Mouse (Mus musculus): ENCODE results near the gene Tmem140. TPM values are rescaled to one million over a fixed set of nuclear protein-coding genes. Genes with fewer than 3 reads are reported as not detected.

Tmem140 gene
- polyA plus RNA-seq, 1 experiment from 2014 or later = 1.3 TPM

DNA sequence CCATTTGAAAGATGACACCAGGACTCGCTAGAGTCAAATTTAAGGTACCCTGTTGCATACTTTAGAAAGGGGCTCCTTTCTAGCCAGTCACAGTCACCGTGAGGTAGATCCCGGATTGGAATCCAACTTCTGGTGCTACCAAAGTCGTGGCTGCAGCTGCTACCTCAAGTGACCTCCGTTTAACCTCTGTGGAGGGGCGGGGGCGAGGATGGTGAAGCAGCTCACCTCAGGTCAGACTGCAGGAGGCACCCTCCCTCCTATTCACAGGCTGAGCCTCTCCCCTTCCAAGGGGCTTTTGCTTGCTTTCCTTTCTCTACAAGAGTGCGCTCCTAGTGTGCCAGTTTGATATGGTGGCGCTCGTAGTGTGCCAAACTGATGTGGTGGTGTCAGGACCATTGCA lies 57.0 kb downstream of the Tmem140 start, which contains the start of gene Stra8:
Gene Stra8 (plus strand): TSS at position 208 of the 400 bp plus-strand sequence.
- 54% methylated on average over 10 of the region's 10 CpGs for WGBS
- no peak for ATAC-seq (replicated peaks)
- H3K9ac ChIP-seq (replicated peaks) = no peak within 1 kb of the TSS
- no peaks in the 10 kb centered on the region for H3K4me1 ChIP-seq
- H3K9me3 ChIP-seq = no peaks in the 10 kb centered on the region
- no peaks in the 10 kb centered on the region for H3K27me3 ChIP-seq
- H3K36me3 ChIP-seq = no peaks in the 10 kb centered on the region
- H3K27ac ChIP-seq (replicated peaks) = no peak within 1 kb of the TSS
- H3K4me2 ChIP-seq (replicated peaks) = no peak within 1 kb of the TSS
- no peak within 1 kb of the TSS for H3K4me3 ChIP-seq

DNA sequence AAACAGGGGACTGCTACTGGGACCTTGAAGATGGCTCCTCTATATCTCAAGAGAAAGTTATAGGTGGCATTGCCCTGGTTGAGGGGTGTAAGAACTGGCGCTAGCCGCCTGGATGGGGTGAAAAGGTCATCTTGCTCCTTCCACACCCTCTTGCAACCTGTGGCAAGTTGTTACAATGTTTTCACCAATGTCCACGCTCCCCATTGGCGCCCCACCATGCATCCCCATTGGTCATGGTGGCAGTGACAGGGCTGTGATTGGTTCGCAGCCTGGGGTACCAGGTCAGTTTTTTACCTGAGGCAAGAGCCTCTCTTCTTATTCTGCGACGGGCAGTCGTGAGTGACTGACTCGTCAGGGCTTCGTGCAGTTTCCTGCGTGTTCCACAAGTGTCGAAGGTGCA lies 57.7 kb downstream of the Tmem140 start:
- H3K27ac ChIP-seq (replicated peaks) = no peak overlapping the region
- H3K27me3 ChIP-seq = no peaks in the 10 kb centered on the region
- no peaks in the 10 kb centered on the region for H3K9me3 ChIP-seq
- H3K4me1 ChIP-seq = no peaks in the 10 kb centered on the region
- H3K4me2 ChIP-seq (replicated peaks) = no peak overlapping the region
- no peak overlapping the region for H3K4me3 ChIP-seq
- no peak overlapping the region for H3K9ac ChIP-seq (replicated peaks)
- no peaks in the 10 kb centered on the region for H3K36me3 ChIP-seq
- 95% methylated on average over 12 of the region's 12 CpGs for WGBS
- ATAC-seq (replicated peaks) = no peak

DNA sequence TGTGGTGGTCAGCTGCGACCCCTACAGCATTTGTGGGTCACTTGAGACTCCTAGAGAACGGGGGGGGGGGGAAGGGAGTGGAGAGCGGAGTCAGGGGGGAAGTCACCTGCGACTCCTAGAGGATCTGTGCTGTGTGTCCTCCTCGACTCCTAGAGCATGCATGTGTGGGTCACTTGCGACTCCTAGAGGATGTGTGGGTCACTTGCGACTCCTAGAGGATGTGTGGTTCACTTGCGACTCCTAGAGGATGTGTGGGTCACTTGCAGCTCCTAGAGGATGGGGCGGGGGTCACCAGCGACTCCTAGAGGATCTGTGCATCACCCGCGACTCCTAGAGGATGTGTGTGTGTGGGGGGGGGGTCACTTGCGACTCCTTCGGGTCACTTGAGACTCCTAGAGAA lies 59.0 kb downstream of the Tmem140 start:
- 54% methylated on average over 14 of the region's 14 CpGs for WGBS
- no peak for ATAC-seq (replicated peaks)

More for the DNA sequence above, 59.0 kb downstream of the Tmem140 start:
- H3K9me3 ChIP-seq = no peaks in the 10 kb centered on the region
- H3K4me2 ChIP-seq (replicated peaks) = no peak overlapping the region
- no peak overlapping the region for H3K9ac ChIP-seq (replicated peaks)
- H3K4me1 ChIP-seq = no peaks in the 10 kb centered on the region
- no peak overlapping the region for H3K27ac ChIP-seq (replicated peaks)
- no peaks in the 10 kb centered on the region for H3K36me3 ChIP-seq
- no peaks in the 10 kb centered on the region for H3K27me3 ChIP-seq
- no peak overlapping the region for H3K4me3 ChIP-seq

Other genes starting within 250 kb of the Tmem140 start
- gene Agbl3, start 82.7 kb upstream of the Tmem140 start, polyA plus RNA-seq (2015; fragmentation: Nextera tagmentation; extraction: Ambion mirVana) = 8.9 and 10.9 TPM in 2 replicates
- gene Cyren, start 14.9 kb downstream of the Tmem140 start, polyA plus RNA-seq (2015; fragmentation: Nextera tagmentation; extraction: Ambion mirVana) = 11.4 and 13.7 TPM in 2 replicates
- gene Wdr91, start 47.7 kb downstream of the Tmem140 start, polyA plus RNA-seq (2015; fragmentation: Nextera tagmentation; extraction: Ambion mirVana) = 11.2 and 12.4 TPM in 2 replicates
- not detected in 2 replicates for gene Stra8, start 57.0 kb downstream of the Tmem140 start, polyA plus RNA-seq (2015; fragmentation: Nextera tagmentation; extraction: Ambion mirVana)
- 0.42 and 0.48 TPM in 2 replicates for gene Slc23a4, start 125.3 kb downstream of the Tmem140 start, polyA plus RNA-seq (2015; fragmentation: Nextera tagmentation; extraction: Ambion mirVana)